Mouse (Mus musculus): ENCODE results near the gene Sh3bp2. TPM values are rescaled to one million over a fixed set of nuclear protein-coding genes. Genes with fewer than 3 reads are reported as not detected.

Sh3bp2 gene
- total RNA-seq, 1 experiment from 2014 or later: 22.6 TPM

- peak; percentile 18 to 49; a peak in 2 of 4 replicates for ATAC-seq (replicated peaks in 1 of 2; ENCODE audit: insufficient read depth in 1 of 2, low FRiP score in 2 of 2, low TSS enrichment in 1 of 2, low read depth in 1 of 2, poor library complexity in 2 of 2, severe bottlenecking in 2 of 2)
Observed at GRCm38 (mm10) chr5:34520458-34521209, 5.0 kb upstream of the Sh3bp2 start.

GRCm38 (mm10) chr5:34521337-34521736 lies 4.3 kb upstream of the Sh3bp2 start:
- ATAC-seq (replicated peaks in 1 of 2; ENCODE audit: insufficient read depth in 1 of 2, low FRiP score in 2 of 2, low TSS enrichment in 1 of 2, low read depth in 1 of 2, poor library complexity in 2 of 2, severe bottlenecking in 2 of 2): no peak

GRCm38 (mm10) chr5:34523958-34524485 lies 1.6 kb upstream of the Sh3bp2 start:
- ATAC-seq (replicated peaks in 1 of 2; ENCODE audit: insufficient read depth in 1 of 2, low FRiP score in 2 of 2, low TSS enrichment in 1 of 2, low read depth in 1 of 2, poor library complexity in 2 of 2, severe bottlenecking in 2 of 2): no peak

- no peak for ATAC-seq (replicated peaks in 1 of 2; ENCODE audit: insufficient read depth in 1 of 2, low FRiP score in 2 of 2, low TSS enrichment in 1 of 2, low read depth in 1 of 2, poor library complexity in 2 of 2, severe bottlenecking in 2 of 2)
Observed at GRCm38 (mm10) chr5:34524511-34524910, 1.1 kb upstream of the Sh3bp2 start.

- ATAC-seq (replicated peaks in 1 of 2; ENCODE audit: insufficient read depth in 1 of 2, low FRiP score in 2 of 2, low TSS enrichment in 1 of 2, low read depth in 1 of 2, poor library complexity in 2 of 2, severe bottlenecking in 2 of 2): no peak
Observed at GRCm38 (mm10) chr5:34526477-34526775, 788 bp downstream of the Sh3bp2 start.

GRCm38 (mm10) chr5:34527352-34527751 lies 1.7 kb downstream of the Sh3bp2 start:
- ATAC-seq (replicated peaks in 1 of 2; ENCODE audit: insufficient read depth in 1 of 2, low FRiP score in 2 of 2, low TSS enrichment in 1 of 2, low read depth in 1 of 2, poor library complexity in 2 of 2, severe bottlenecking in 2 of 2): no peak

GRCm38 (mm10) chr5:34528724-34529123 lies 3.1 kb downstream of the Sh3bp2 start:
- no peak for ATAC-seq (replicated peaks in 1 of 2; ENCODE audit: insufficient read depth in 1 of 2, low FRiP score in 2 of 2, low TSS enrichment in 1 of 2, low read depth in 1 of 2, poor library complexity in 2 of 2, severe bottlenecking in 2 of 2)

- no peak for ATAC-seq (replicated peaks in 1 of 2; ENCODE audit: insufficient read depth in 1 of 2, low FRiP score in 2 of 2, low TSS enrichment in 1 of 2, low read depth in 1 of 2, poor library complexity in 2 of 2, severe bottlenecking in 2 of 2)
Observed at GRCm38 (mm10) chr5:34530116-34530515, 4.5 kb downstream of the Sh3bp2 start.

GRCm38 (mm10) chr5:34530687-34531086 lies 5.0 kb downstream of the Sh3bp2 start:
- ATAC-seq (replicated peaks in 1 of 2; ENCODE audit: insufficient read depth in 1 of 2, low FRiP score in 2 of 2, low TSS enrichment in 1 of 2, low read depth in 1 of 2, poor library complexity in 2 of 2, severe bottlenecking in 2 of 2): no peak

GRCm38 (mm10) chr5:34533066-34533465 lies 7.4 kb downstream of the Sh3bp2 start:
- no peak for ATAC-seq (replicated peaks in 1 of 2; ENCODE audit: insufficient read depth in 1 of 2, low FRiP score in 2 of 2, low TSS enrichment in 1 of 2, low read depth in 1 of 2, poor library complexity in 2 of 2, severe bottlenecking in 2 of 2)

GRCm38 (mm10) chr5:34533820-34534219 lies 8.2 kb downstream of the Sh3bp2 start:
- ATAC-seq (replicated peaks in 1 of 2; ENCODE audit: insufficient read depth in 1 of 2, low FRiP score in 2 of 2, low TSS enrichment in 1 of 2, low read depth in 1 of 2, poor library complexity in 2 of 2, severe bottlenecking in 2 of 2): no peak; a peak in 1 of 4 replicates

GRCm38 (mm10) chr5:34534776-34535581 lies 9.3 kb downstream of the Sh3bp2 start:
- ATAC-seq (replicated peaks in 1 of 2; ENCODE audit: insufficient read depth in 1 of 2, low FRiP score in 2 of 2, low TSS enrichment in 1 of 2, low read depth in 1 of 2, poor library complexity in 2 of 2, severe bottlenecking in 2 of 2): no peak; a peak in 1 of 4 replicates

- ATAC-seq (replicated peaks in 1 of 2; ENCODE audit: insufficient read depth in 1 of 2, low FRiP score in 2 of 2, low TSS enrichment in 1 of 2, low read depth in 1 of 2, poor library complexity in 2 of 2, severe bottlenecking in 2 of 2): no peak
Observed at GRCm38 (mm10) chr5:34535831-34536230, 10.2 kb downstream of the Sh3bp2 start.

- ATAC-seq (replicated peaks in 1 of 2; ENCODE audit: insufficient read depth in 1 of 2, low FRiP score in 2 of 2, low TSS enrichment in 1 of 2, low read depth in 1 of 2, poor library complexity in 2 of 2, severe bottlenecking in 2 of 2): no peak
Observed at GRCm38 (mm10) chr5:34538079-34538478, 12.4 kb downstream of the Sh3bp2 start.

- ATAC-seq (replicated peaks in 1 of 2; ENCODE audit: insufficient read depth in 1 of 2, low FRiP score in 2 of 2, low TSS enrichment in 1 of 2, low read depth in 1 of 2, poor library complexity in 2 of 2, severe bottlenecking in 2 of 2): peak; percentile 19 to 64; a peak in 1 of 4 replicates
Observed at GRCm38 (mm10) chr5:34538527-34538926, 12.9 kb downstream of the Sh3bp2 start.

GRCm38 (mm10) chr5:34539121-34539520 lies 13.5 kb downstream of the Sh3bp2 start:
- ATAC-seq (replicated peaks in 1 of 2; ENCODE audit: insufficient read depth in 1 of 2, low FRiP score in 2 of 2, low TSS enrichment in 1 of 2, low read depth in 1 of 2, poor library complexity in 2 of 2, severe bottlenecking in 2 of 2): no peak

GRCm38 (mm10) chr5:34542166-34542565 lies 16.5 kb downstream of the Sh3bp2 start:
- ATAC-seq (replicated peaks in 1 of 2; ENCODE audit: insufficient read depth in 1 of 2, low FRiP score in 2 of 2, low TSS enrichment in 1 of 2, low read depth in 1 of 2, poor library complexity in 2 of 2, severe bottlenecking in 2 of 2): no peak

- ATAC-seq (replicated peaks in 1 of 2; ENCODE audit: insufficient read depth in 1 of 2, low FRiP score in 2 of 2, low TSS enrichment in 1 of 2, low read depth in 1 of 2, poor library complexity in 2 of 2, severe bottlenecking in 2 of 2): peak; percentile 61 to 78
Observed at GRCm38 (mm10) chr5:34543114-34543513, 17.5 kb downstream of the Sh3bp2 start.
